ENCODE assay signal across 8 mouse cellular contexts in genomic region chr7:6285842-6286705, GRCm38 (mm10). TPM values are rescaled to one million over a fixed set of nuclear protein-coding genes. Genes with fewer than 3 reads are reported as not detected.
DNase-seq lines count a peak whose midpoint lies in the region; ATAC-seq and TF ChIP-seq lines count a peak whose summit lies in the region.

Zfp667 (plus strand) TSS chr7:6286579.

- peak within 1 kb of the TSS; percentile 59 for H3ac ChIP-seq in C2C12 (ENCODE audit: control insufficient read depth, insufficient read length, low read depth)

- peak within 1 kb of the TSS; percentile 82 for H3K9ac ChIP-seq in heart, embryonic 13.5 days
- peak within 1 kb of the TSS; percentile 71 for H3K9ac ChIP-seq in liver, embryonic 12.5 days
- H3K9ac ChIP-seq in stomach, embryonic 15.5 days = peak within 1 kb of the TSS; percentile 23; the same call in 1 of the 2 replicates

- TF ChIP-seq POLR2A in brain, embryonic 14.5 days (IDR thresholded peaks at IDR 0.05; ENCODE audit: borderline replicate concordance, extremely low read depth, insufficient read depth, insufficient read length, poor library complexity, severe bottlenecking) = no peak

- WGBS in heart, embryonic 13.5 days = 4% methylated on average over 45 of the region's 50 CpGs
- 3% methylated on average over 50 of the region's 50 CpGs for WGBS in liver, embryonic 12.5 days (ENCODE audit: insufficient replicate concordance)
- 3% methylated on average over 50 of the region's 50 CpGs for WGBS in stomach, embryonic 15.5 days

- TF ChIP-seq CTCF in C2C12 (IDR thresholded peaks at IDR 0.05; ENCODE audit: control insufficient read depth, insufficient read depth, insufficient read length) = no peak
- TF ChIP-seq CTCF in brain, embryonic 14.5 days (IDR thresholded peaks at IDR 0.05; ENCODE audit: borderline replicate concordance, extremely low read depth, insufficient read depth, insufficient read length) = no peak

- ATAC-seq in heart, embryonic 13.5 days (ENCODE audit: extremely low read depth, insufficient number of reproducible peaks, low FRiP score, low TSS enrichment) = peak; percentile 92
- peak; percentile 84 for ATAC-seq in liver, embryonic 12.5 days
- peak; percentile 90 for ATAC-seq in stomach, embryonic 15.5 days (ENCODE audit: insufficient read depth, low FRiP score, low read depth)

- peak within 1 kb of the TSS; percentile 85 for H3K27ac ChIP-seq in heart, embryonic 13.5 days (replicated peaks)
- H3K27ac ChIP-seq in liver, embryonic 12.5 days = peak within 1 kb of the TSS; percentile 82
- peak within 1 kb of the TSS; percentile 85 for H3K27ac ChIP-seq in stomach, embryonic 15.5 days

- H3K79me3 ChIP-seq in C2C12 (ENCODE audit: low read depth) = no peaks in the 10 kb centered on the region

- H3K27me3 ChIP-seq in C2C12 (ENCODE audit: control insufficient read depth, insufficient read depth, insufficient read length) = no peaks in the 10 kb centered on the region
- H3K27me3 ChIP-seq in erythroblast, embryonic 14.5 days (ENCODE audit: control insufficient read depth) = no peaks in the 10 kb centered on the region
- no peaks in the 10 kb centered on the region for H3K27me3 ChIP-seq in heart, embryonic 13.5 days (replicated peaks)
- H3K27me3 ChIP-seq in liver, embryonic 12.5 days (replicated peaks) = no peaks in the 10 kb centered on the region
- H3K27me3 ChIP-seq in stomach, embryonic 15.5 days (replicated peaks) = no peaks in the 10 kb centered on the region

- peaks cover 65% of the 10 kb centered on the region for H3K4me1 ChIP-seq in erythroblast, embryonic 14.5 days (ENCODE audit: control insufficient read depth)
- peaks cover 25% of the 10 kb centered on the region for H3K4me1 ChIP-seq in heart, embryonic 13.5 days
- H3K4me1 ChIP-seq in liver, embryonic 12.5 days = peaks cover 44% of the 10 kb centered on the region
- peaks cover 4% of the 10 kb centered on the region; the same call in 1 of the 2 replicates for H3K4me1 ChIP-seq in stomach, embryonic 15.5 days

- DNase-seq in brain, embryonic 14.5 days (ENCODE audit: low read depth) = peak; percentile 99
- peak; percentile 100 for DNase-seq in kidney, postnatal 10 days
- peak; percentile 94 to 98 for DNase-seq in natural killer cell, adult 2 months (ENCODE audit: low spot score in 2 of 2)

- H3K4me3 ChIP-seq in C2C12 (ENCODE audit: insufficient read depth, poor library complexity, severe bottlenecking) = peak within 1 kb of the TSS; percentile 26
- H3K4me3 ChIP-seq in erythroblast, embryonic 14.5 days (replicated peaks) = peak within 1 kb of the TSS; percentile 84
- peak within 1 kb of the TSS; percentile 58 for H3K4me3 ChIP-seq in heart, embryonic 13.5 days
- peak within 1 kb of the TSS; percentile 67 for H3K4me3 ChIP-seq in liver, embryonic 12.5 days
- peak within 1 kb of the TSS; percentile 47 for H3K4me3 ChIP-seq in stomach, embryonic 15.5 days (replicated peaks)

- no peaks in the 10 kb centered on the region for H3K79me2 ChIP-seq in C2C12 (ENCODE audit: control insufficient read depth, insufficient read depth)

- H3K4me2 ChIP-seq in heart, embryonic 13.5 days = peak within 1 kb of the TSS; percentile 85
- H3K4me2 ChIP-seq in liver, embryonic 12.5 days = peak within 1 kb of the TSS; percentile 88
- H3K4me2 ChIP-seq in stomach, embryonic 15.5 days = peak within 1 kb of the TSS; percentile 79

- no peaks in the 10 kb centered on the region for H3K36me3 ChIP-seq in C2C12 (ENCODE audit: control insufficient read depth, insufficient read depth)
- H3K36me3 ChIP-seq in erythroblast, embryonic 14.5 days (ENCODE audit: control insufficient read depth) = peaks cover 22% of the 10 kb centered on the region
- H3K36me3 ChIP-seq in heart, embryonic 13.5 days = peaks cover 5% of the 10 kb centered on the region; the same call in 1 of the 2 replicates
- H3K36me3 ChIP-seq in liver, embryonic 12.5 days = peaks cover 11% of the 10 kb centered on the region; the same call in 1 of the 2 replicates
- no peaks in the 10 kb centered on the region; the same call in 1 of the 2 replicates for H3K36me3 ChIP-seq in stomach, embryonic 15.5 days

- no peaks in the 10 kb centered on the region for H3K9me3 ChIP-seq in erythroblast, embryonic 14.5 days (ENCODE audit: control insufficient read depth, low read length)
- H3K9me3 ChIP-seq in heart, embryonic 13.5 days = no peaks in the 10 kb centered on the region
- no peaks in the 10 kb centered on the region for H3K9me3 ChIP-seq in liver, embryonic 12.5 days (replicated peaks)
- no peaks in the 10 kb centered on the region for H3K9me3 ChIP-seq in stomach, embryonic 15.5 days

TF ChIP-seq in C2C12, 6 proteins besides CTCF, POLR2A, EP300 and RAD21:
- TF ChIP-seq CEBPB (IDR thresholded peaks at IDR 0.05; ENCODE audit: low read depth) (no peak), MAX (IDR thresholded peaks at IDR 0.05) (peak; percentile 35), USF1 (IDR thresholded peaks at IDR 0.05; ENCODE audit: low read depth) (peak; percentile 6)

RNA-seq across cellular contexts. Expression of gene Zfp667, which starts in this region (rescaled TPM):
- polyA plus RNA-seq in C2C12 (2012; fragmentation: generic; extraction: Trizol) = 1.4 TPM
- polyA plus RNA-seq in brain, embryonic 14.5 days (2012; rRNA removed) = 5.9 and 7.6 TPM in 2 replicates
- 0.06 and 0.07 TPM in 2 replicates for polyA plus RNA-seq in erythroblast, embryonic 14.5 days (2012)
- polyA plus RNA-seq in heart, embryonic 13.5 days (2015; fragmentation: Nextera tagmentation; extraction: Ambion mirVana) = 3.6 and 4.2 TPM in 2 replicates
- 8.1 and 8.2 TPM in 2 replicates for polyA plus RNA-seq in liver, embryonic 12.5 days (2016; fragmentation: Nextera tagmentation; extraction: Ambion mirVana)
- 8.1 and 9.3 TPM in 2 replicates for polyA plus RNA-seq in stomach, embryonic 15.5 days (2015; fragmentation: Nextera tagmentation; extraction: Ambion mirVana)

Comparison
In these comparisons a context has a peak if more than half of its experiments do, and no peak if none do; other contexts are left out.
1. Peak in every context shown above with its lines: DNase-seq, ATAC-seq, H3K4me3 ChIP-seq and H3K27ac ChIP-seq.
2. H3K4me3 ChIP-seq: peak in every context shown above with its lines; median percentile 84 in erythroblast, embryonic 14.5 days; 67 in liver, embryonic 12.5 days; 58 in heart, embryonic 13.5 days; 47 in stomach, embryonic 15.5 days; 26 in C2C12.
3. H3K9ac ChIP-seq: peak in every context shown above with its lines; median percentile 82 in heart, embryonic 13.5 days; 71 in liver, embryonic 12.5 days; 23 in stomach, embryonic 15.5 days.